8 mouse cellular contexts compared by ENCODE assay signal in the genomic region with DNA sequence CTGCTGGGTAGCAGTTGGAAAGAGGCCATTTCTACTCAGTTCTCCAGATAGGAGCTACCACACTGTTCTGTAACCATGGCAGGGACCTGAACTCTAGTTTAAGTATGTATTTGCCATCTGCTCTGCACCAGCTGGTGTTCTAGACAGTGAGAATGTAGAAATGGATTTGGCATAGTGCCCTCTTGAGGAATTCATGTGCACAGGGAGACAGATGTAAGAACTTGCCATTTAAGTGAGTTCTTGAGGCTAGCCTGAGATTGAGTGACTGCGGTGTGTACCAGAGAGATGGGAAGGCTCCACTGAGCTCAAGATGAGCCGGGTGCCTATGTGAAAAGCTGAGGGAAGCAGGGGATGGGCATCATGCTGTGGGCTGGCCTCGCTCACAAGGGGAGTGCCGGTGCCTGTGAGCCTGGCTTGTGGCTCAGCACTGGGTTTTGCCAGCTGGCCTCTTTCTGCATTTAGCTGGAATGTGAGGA.
DNase-seq lines count a peak whose midpoint lies in the region; ATAC-seq and TF ChIP-seq lines count a peak whose summit lies in the region.

No protein-coding gene starts in this region.

- H3K27me3 ChIP-seq in heart, embryonic 12.5 days (replicated peaks): no peaks in the 10 kb centered on the region
- no peaks in the 10 kb centered on the region for H3K27me3 ChIP-seq in cerebellum, adult 2 months (ENCODE audit: control insufficient read depth, insufficient read depth, low read length)

- intact Hi-C loops in left cerebral cortex, adult 2 months (cut with DNase I): loop anchor here (1.0 to 5.0 kb wide), 4 partner anchors 59 to 179 kb away; partner anchors contain the start of gene Wnt7b

- H3K4me1 ChIP-seq in heart, embryonic 12.5 days (replicated peaks): peaks cover 32% of the 10 kb centered on the region
- peaks cover 44% of the 10 kb centered on the region for H3K4me1 ChIP-seq in cerebellum, adult 2 months (ENCODE audit: control insufficient read depth, insufficient read depth, low read length)

- no peak overlapping the region for H3K4me2 ChIP-seq in heart, embryonic 12.5 days

- H3K9me3 ChIP-seq in heart, embryonic 12.5 days (replicated peaks): no peaks in the 10 kb centered on the region

- H3K9ac ChIP-seq in heart, embryonic 12.5 days: no peak overlapping the region

- 75% methylated on average over 4 of the region's 4 CpGs for WGBS in heart, embryonic 12.5 days
- WGBS in cerebellum, adult 2 months: 3% methylated on average over 4 of the region's 4 CpGs

- no peak overlapping the region for H3K27ac ChIP-seq in heart, embryonic 12.5 days (ENCODE audit: poor library complexity, severe bottlenecking)
- peak overlapping the region; percentile 36; the same call in 1 of the 2 replicates for H3K27ac ChIP-seq in cerebellum, adult 2 months (ENCODE audit: insufficient read depth, low read length)
- H3K27ac ChIP-seq in left cerebral cortex, adult 2 months: peak overlapping the region; percentile 53; the same call in 1 of the 2 replicates

- TF ChIP-seq CTCF in cerebellum, adult 2 months (IDR thresholded peaks at IDR 0.05; ENCODE audit: borderline replicate concordance, insufficient read depth, low read depth, low read length): no peak
- TF ChIP-seq CTCF in left cerebral cortex, adult 2 months (IDR thresholded peaks at IDR 0.05): no peak

- peak; percentile 38; the same call in 1 of the 2 replicates for TF ChIP-seq POLR2A in cerebellum, adult 2 months (IDR thresholded peaks at IDR 0.05; ENCODE audit: borderline replicate concordance, insufficient read depth, low read length)

- no peak overlapping the region for H3K4me3 ChIP-seq in heart, embryonic 12.5 days
- no peak overlapping the region for H3K4me3 ChIP-seq in cerebellum, adult 2 months (replicated peaks; ENCODE audit: insufficient read depth, low read depth, low read length)
- no peak overlapping the region for H3K4me3 ChIP-seq in left cerebral cortex, adult 2 months

- no peak for ATAC-seq in heart, embryonic 12.5 days (ENCODE audit: insufficient number of reproducible peaks, low FRiP score)

- DNase-seq in heart, adult 11 months: peak; percentile 88
- DNase-seq in cerebellum, adult 2 months: peak; percentile 86 to 91
- DNase-seq in heart, adult 9 months (ENCODE audit: low spot score in 2 of 2): peak; percentile 11 to 15
- peak; percentile 49 to 57 for DNase-seq in left cerebral cortex, adult 2 months (ENCODE audit: extremely low spot score in 1 of 2, low spot score in 2 of 2)
- peak; percentile 50 for DNase-seq in retina, embryonic 14.5 days (ENCODE audit: low spot score)
- DNase-seq in c-Kit-positive CD71-positive TER-119-positive erythroid progenitor cells, embryonic 14.5 days (ENCODE audit: low spot score): no peak
- DNase-seq in kidney, postnatal 4 days: no peak

- H3K36me3 ChIP-seq in heart, embryonic 12.5 days: peaks cover 12% of the 10 kb centered on the region

Comparison
In these comparisons a context has a peak if more than half of its experiments do, and no peak if none do; other contexts are left out.
1. DNase-seq: peak in heart, adult 11 months (single experiment), cerebellum, adult 2 months (2 of 2), heart, adult 9 months (2 of 2), left cerebral cortex, adult 2 months (2 of 2) and retina, embryonic 14.5 days (single experiment); none in c-Kit-positive CD71-positive TER-119-positive erythroid progenitor cells, embryonic 14.5 days (single experiment) and kidney, postnatal 4 days (0 of 2).